Mouse (Mus musculus): ENCODE data around the gene Csnk1d. TPM values are rescaled to one million over a fixed set of nuclear protein-coding genes. Genes with fewer than 3 reads are reported as not detected.

The Csnk1d gene
- polyA plus RNA-seq, 1 experiment from 2014 or later: 67.1 TPM

DNA sequence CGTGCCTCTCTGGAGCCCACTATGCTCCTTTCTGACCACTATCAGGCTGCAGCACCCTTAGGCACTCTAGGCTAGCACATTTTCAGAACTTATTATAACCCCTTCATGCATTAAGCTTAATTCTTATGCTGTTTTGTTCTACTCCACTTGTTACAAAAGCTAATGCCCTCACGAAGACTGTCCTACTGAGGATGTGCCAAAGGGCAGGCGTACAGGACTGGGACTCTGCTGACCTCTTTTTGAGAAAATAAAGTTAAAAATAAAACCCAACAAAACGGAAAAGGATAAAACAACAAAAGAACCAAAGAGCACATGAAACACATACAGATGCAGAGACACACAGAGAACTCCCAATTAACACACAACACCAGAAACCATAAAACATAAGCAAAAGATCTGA, 9.5 kb downstream of the Csnk1d start:
- no peaks in the 10 kb centered on the region for H3K4me1 ChIP-seq (ENCODE audit: control insufficient read depth, insufficient read depth, low read length)
- peaks cover 26% of the 10 kb centered on the region for H3K36me3 ChIP-seq (ENCODE audit: control insufficient read depth, insufficient read depth, low read length)
- H3K27ac ChIP-seq (replicated peaks; ENCODE audit: low read depth, low read length): no peak overlapping the region
- no peaks in the 10 kb centered on the region for H3K27me3 ChIP-seq (ENCODE audit: control insufficient read depth, insufficient read depth, low read length)
- no peak overlapping the region for H3K4me2 ChIP-seq (ENCODE audit: low read depth, severe bottlenecking)
- no peak overlapping the region for H3K4me3 ChIP-seq (ENCODE audit: low read depth, low read length)
- 88% methylated on average over 4 of the region's 4 CpGs for WGBS
- no peak overlapping the region for H3K9ac ChIP-seq (ENCODE audit: low read length)
- ATAC-seq (ENCODE audit: insufficient number of reproducible peaks, low FRiP score, low TSS enrichment, low read depth) (no peak), DNase-seq (ENCODE audit: low spot score) (no peak)
- no peaks in the 10 kb centered on the region for H3K9me3 ChIP-seq (ENCODE audit: control insufficient read depth, low read length)

DNA sequence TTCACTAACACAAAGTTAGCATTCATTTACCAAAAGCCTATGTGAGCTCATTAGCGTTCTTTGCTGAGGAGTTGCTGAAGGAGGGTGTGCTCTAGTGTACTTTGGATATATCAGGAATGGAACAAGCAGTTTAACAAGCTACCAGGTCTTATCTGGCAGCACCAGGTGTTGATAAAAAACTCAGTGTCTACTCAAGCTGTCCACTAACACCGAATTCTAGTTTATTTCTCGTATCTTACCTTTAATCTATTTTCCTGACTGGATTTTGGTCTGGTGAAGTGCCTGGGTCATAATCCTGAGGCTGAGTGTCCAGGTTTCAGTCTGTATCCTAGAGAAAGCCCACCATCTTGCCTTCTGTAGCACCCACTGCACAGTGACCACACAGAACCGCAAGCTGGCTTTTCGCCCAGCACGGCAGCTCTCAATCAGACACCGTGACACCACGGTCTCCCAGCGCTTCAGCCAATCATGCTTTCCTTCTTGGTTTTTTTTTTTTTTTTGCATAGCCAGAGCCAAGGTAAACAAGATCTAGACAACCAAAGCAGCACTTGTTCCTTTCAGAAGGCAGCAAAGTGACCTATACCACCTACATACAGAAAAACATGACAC, 10.6 kb downstream of the Csnk1d start:
- no peaks in the 10 kb centered on the region for H3K9me3 ChIP-seq (ENCODE audit: control insufficient read depth, low read length)
- no peak overlapping the region for H3K4me3 ChIP-seq (ENCODE audit: low read depth, low read length)
- ATAC-seq (ENCODE audit: insufficient number of reproducible peaks, low FRiP score, low TSS enrichment, low read depth) (no peak), DNase-seq (ENCODE audit: low spot score) (no peak)
- no peak overlapping the region for H3K4me2 ChIP-seq (ENCODE audit: low read depth, severe bottlenecking)
- H3K9ac ChIP-seq (ENCODE audit: low read length): no peak overlapping the region
- H3K36me3 ChIP-seq (ENCODE audit: control insufficient read depth, insufficient read depth, low read length): peaks cover 21% of the 10 kb centered on the region
- H3K27me3 ChIP-seq (ENCODE audit: control insufficient read depth, insufficient read depth, low read length): no peaks in the 10 kb centered on the region
- H3K27ac ChIP-seq (replicated peaks; ENCODE audit: low read depth, low read length): no peak overlapping the region
- WGBS: 95% methylated on average over 9 of the region's 9 CpGs
- H3K4me1 ChIP-seq (ENCODE audit: control insufficient read depth, insufficient read depth, low read length): no peaks in the 10 kb centered on the region

DNA sequence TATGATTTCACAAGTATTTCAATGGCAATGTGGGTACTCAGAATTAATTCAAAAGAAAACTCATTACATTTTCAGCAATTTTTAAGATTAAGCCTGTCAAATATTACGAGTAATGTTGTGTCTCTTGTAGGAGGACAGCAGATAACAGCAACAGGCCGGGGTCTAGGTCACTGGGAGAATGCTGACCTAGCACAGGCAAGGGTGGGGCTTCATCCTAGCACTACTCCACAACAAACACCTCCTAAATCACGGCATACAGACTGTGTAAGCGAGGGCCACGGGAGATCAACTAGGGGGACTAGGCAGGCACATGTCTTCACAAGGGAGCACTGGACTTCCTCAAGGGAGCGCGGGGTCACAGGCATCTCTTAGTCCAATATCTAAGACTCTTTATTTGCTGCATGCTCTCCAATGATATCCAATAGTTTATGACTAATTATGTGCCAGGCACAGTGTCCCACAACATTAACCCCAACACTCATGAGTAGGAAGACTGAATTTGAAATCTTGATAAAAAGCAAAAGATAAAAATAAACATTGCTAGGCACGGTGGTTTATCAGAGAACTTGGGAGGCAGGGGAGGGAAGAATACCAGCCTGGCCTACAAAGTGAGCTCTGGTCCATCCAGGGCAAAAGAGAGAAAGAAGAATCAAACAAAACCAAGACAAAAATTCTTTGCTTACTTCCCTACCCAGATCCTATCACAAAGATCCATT, 11.3 kb downstream of the Csnk1d start:
- DNase-seq (ENCODE audit: low spot score) (no peak), ATAC-seq (ENCODE audit: insufficient number of reproducible peaks, low FRiP score, low TSS enrichment, low read depth) (no peak)
- Histone ChIP-seq H3K36me3 (ENCODE audit: control insufficient read depth, insufficient read depth, low read length) (peaks cover 25% of the 10 kb centered on the region), H3K9ac (ENCODE audit: low read length) (no peak overlapping the region), H3K9me3 (ENCODE audit: control insufficient read depth, low read length) (no peaks in the 10 kb centered on the region), H3K27ac (replicated peaks; ENCODE audit: low read depth, low read length) (no peak overlapping the region), H3K4me3 (ENCODE audit: low read depth, low read length) (no peak overlapping the region), H3K4me2 (ENCODE audit: low read depth, severe bottlenecking) (no peak overlapping the region), H3K27me3 (ENCODE audit: control insufficient read depth, insufficient read depth, low read length) (no peaks in the 10 kb centered on the region), H3K4me1 (ENCODE audit: control insufficient read depth, insufficient read depth, low read length) (no peaks in the 10 kb centered on the region)
- WGBS: 85% methylated on average over 8 of the region's 8 CpGs

DNA sequence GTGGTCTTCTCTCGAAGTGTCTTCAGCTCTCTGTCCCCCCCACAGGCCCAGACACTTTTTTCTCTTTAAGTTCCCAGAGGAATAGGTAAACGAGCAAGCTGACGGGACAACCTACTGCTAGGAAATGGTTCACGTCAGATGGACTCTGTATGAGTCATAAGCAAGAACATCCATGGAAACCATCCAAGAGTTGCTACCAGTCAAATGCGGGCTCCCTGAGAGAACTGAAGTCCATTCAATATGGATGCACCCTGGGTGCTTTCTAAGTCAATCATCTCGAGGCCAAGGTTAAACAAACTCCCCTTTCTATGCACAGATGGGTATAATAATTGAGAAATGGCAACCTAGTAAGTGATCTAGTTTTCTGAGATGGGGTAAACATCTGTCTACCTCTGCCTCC, 17.8 kb downstream of the Csnk1d start:
- Histone ChIP-seq H3K36me3 (ENCODE audit: control insufficient read depth, insufficient read depth, low read length) (peaks cover 45% of the 10 kb centered on the region), H3K4me2 (ENCODE audit: low read depth, severe bottlenecking) (no peak overlapping the region), H3K9ac (ENCODE audit: low read length) (no peak overlapping the region), H3K4me3 (ENCODE audit: low read depth, low read length) (no peak overlapping the region), H3K27me3 (ENCODE audit: control insufficient read depth, insufficient read depth, low read length) (no peaks in the 10 kb centered on the region), H3K9me3 (ENCODE audit: control insufficient read depth, low read length) (no peaks in the 10 kb centered on the region), H3K4me1 (ENCODE audit: control insufficient read depth, insufficient read depth, low read length) (no peaks in the 10 kb centered on the region), H3K27ac (replicated peaks; ENCODE audit: low read depth, low read length) (no peak overlapping the region)
- DNase-seq (ENCODE audit: low spot score): no peak
- 87% methylated on average over 6 of the region's 6 CpGs for WGBS
- ATAC-seq (ENCODE audit: insufficient number of reproducible peaks, low FRiP score, low TSS enrichment, low read depth): no peak

DNA sequence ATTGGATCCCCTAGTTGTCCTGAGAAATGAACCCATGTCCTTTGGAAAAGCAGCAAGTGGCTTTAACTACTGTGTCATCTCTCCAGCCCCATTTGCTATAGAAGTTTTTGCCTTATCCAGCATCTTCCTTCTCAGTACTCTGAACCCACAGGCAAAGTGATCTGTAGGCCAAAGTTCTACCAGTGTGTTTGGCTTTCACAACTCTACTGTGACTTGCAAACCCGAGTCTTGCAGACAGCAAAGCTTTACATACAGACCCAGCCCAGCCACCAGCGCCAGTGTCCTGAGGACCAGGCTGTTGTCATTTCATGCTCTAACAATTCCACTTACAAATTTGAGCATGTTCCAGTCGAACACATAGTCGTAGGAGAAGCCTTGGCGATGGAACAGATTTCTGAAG, 19.9 kb downstream of the Csnk1d start:
- no peak for ATAC-seq (ENCODE audit: insufficient number of reproducible peaks, low FRiP score, low TSS enrichment, low read depth)

DNA sequence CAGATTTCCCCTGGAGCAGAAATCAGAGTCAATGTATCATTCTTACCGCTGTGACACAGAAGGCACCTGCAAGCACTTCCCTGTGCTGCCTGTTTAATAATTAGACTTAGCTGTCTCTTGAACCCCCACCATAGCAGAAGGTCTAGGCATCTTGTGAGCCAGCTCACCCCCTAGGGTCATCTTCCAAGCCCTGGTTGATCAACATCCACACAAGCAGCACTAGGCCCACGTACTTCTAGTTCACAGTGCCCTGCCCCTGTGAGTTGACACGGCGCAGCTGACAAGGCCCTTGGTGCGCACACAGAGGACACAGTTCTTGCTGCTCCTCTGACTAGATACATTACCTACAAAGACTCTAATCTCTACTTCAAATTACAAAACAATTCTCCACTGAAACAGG, 21.4 kb downstream of the Csnk1d start:
- H3K4me2 ChIP-seq (ENCODE audit: low read depth, severe bottlenecking): no peak overlapping the region
- H3K9ac ChIP-seq (ENCODE audit: low read length): no peak overlapping the region
- H3K4me1 ChIP-seq (ENCODE audit: control insufficient read depth, insufficient read depth, low read length): no peaks in the 10 kb centered on the region
- H3K4me3 ChIP-seq (ENCODE audit: low read depth, low read length): no peak overlapping the region
- ATAC-seq (ENCODE audit: insufficient number of reproducible peaks, low FRiP score, low TSS enrichment, low read depth) (no peak), DNase-seq (ENCODE audit: low spot score) (no peak)
- H3K27me3 ChIP-seq (ENCODE audit: control insufficient read depth, insufficient read depth, low read length): no peaks in the 10 kb centered on the region
- peaks cover 67% of the 10 kb centered on the region for H3K36me3 ChIP-seq (ENCODE audit: control insufficient read depth, insufficient read depth, low read length)
- no peaks in the 10 kb centered on the region for H3K9me3 ChIP-seq (ENCODE audit: control insufficient read depth, low read length)
- H3K27ac ChIP-seq (replicated peaks; ENCODE audit: low read depth, low read length): no peak overlapping the region
- WGBS: 92% methylated on average over 5 of the region's 5 CpGs

More for the DNA sequence above, 19.9 kb downstream of the Csnk1d start:
- no peaks in the 10 kb centered on the region for H3K9me3 ChIP-seq (ENCODE audit: control insufficient read depth, low read length)
- 94% methylated on average over 5 of the region's 5 CpGs for WGBS
- H3K27me3 ChIP-seq (ENCODE audit: control insufficient read depth, insufficient read depth, low read length): no peaks in the 10 kb centered on the region
- no peaks in the 10 kb centered on the region for H3K4me1 ChIP-seq (ENCODE audit: control insufficient read depth, insufficient read depth, low read length)
- no peak overlapping the region for H3K27ac ChIP-seq (replicated peaks; ENCODE audit: low read depth, low read length)
- no peak overlapping the region for H3K4me3 ChIP-seq (ENCODE audit: low read depth, low read length)
- no peak overlapping the region for H3K4me2 ChIP-seq (ENCODE audit: low read depth, severe bottlenecking)
- H3K9ac ChIP-seq (ENCODE audit: low read length): no peak overlapping the region
- no peak for DNase-seq (ENCODE audit: low spot score)
- H3K36me3 ChIP-seq (ENCODE audit: control insufficient read depth, insufficient read depth, low read length): peaks cover 59% of the 10 kb centered on the region

DNA sequence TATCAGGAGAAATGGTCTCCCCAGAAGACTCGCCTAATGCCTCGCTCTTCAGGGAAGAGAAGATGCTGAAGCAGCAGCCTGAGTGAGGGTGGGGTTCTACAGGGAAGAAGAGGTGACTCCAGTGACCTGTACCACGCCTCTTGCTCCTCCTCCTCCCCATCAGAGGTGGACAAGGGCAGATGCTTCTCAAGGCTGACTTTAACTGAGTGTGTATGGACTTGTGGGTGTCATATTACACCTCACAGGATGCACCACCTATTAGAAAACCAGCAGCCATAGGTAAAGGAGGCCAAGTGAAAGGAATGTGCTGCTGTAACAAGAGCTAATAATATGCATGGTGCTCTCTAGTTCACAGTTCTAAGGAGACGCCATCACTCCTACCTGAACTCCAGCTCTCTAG, 25.5 kb downstream of the Csnk1d start:
- Histone ChIP-seq H3K4me3 (ENCODE audit: low read depth, low read length) (no peak overlapping the region), H3K9me3 (ENCODE audit: control insufficient read depth, low read length) (no peaks in the 10 kb centered on the region), H3K27me3 (ENCODE audit: control insufficient read depth, insufficient read depth, low read length) (no peaks in the 10 kb centered on the region), H3K36me3 (ENCODE audit: control insufficient read depth, insufficient read depth, low read length) (peaks cover 60% of the 10 kb centered on the region), H3K4me2 (ENCODE audit: low read depth, severe bottlenecking) (no peak overlapping the region), H3K9ac (ENCODE audit: low read length) (no peak overlapping the region), H3K27ac (replicated peaks; ENCODE audit: low read depth, low read length) (no peak overlapping the region), H3K4me1 (ENCODE audit: control insufficient read depth, insufficient read depth, low read length) (no peaks in the 10 kb centered on the region)
- no peak for DNase-seq (ENCODE audit: low spot score)
- ATAC-seq (ENCODE audit: insufficient number of reproducible peaks, low FRiP score, low TSS enrichment, low read depth): no peak
- 82% methylated on average over 4 of the region's 4 CpGs for WGBS

DNA sequence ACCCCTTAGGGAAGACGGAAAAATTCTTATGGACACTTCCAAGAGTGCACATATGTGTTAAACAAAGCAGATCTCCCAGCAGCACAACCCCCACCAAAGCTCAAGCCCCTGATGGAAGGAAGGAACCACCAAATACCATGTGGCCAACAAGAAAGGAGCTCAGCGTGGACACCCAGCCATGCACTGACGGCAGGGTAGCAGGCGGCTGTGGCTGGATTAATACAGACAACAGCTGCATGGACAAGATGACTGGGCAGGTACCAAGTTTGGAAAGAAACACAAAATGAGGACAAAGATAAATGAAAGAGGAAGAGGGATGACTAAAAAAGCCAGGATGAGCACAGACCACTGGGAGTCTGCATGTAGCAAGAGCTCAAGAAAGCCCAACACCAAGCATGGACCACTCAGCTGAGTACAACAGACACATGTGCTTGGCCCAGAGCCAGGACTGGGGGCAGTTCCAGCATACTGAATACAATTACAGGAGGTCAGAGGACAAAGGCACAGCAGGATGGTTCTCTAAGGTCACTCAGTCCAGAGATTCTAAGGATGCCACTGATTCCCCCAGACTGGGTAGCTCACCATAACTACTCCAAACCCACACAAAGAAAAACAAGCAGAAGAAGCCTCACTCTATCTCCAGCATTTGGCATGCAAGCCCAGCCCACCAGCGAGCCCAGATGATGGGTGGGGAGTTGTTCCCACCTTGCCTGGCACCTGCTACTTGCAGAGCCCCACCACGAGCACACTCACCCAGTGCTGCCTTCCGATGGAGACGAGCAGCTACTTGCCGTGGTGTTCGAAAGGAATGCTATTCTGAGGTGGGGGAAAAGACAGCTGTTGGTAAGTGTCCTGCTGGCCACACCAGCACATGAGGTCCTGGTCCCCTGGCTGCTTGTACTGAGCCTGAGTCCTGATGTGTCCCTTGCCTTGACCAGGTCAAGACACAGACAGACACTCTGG, 26.7 kb downstream of the Csnk1d start:
- H3K9me3 ChIP-seq (ENCODE audit: control insufficient read depth, low read length): no peaks in the 10 kb centered on the region
- no peak overlapping the region for H3K9ac ChIP-seq (ENCODE audit: low read length)
- no peak for ATAC-seq (ENCODE audit: insufficient number of reproducible peaks, low FRiP score, low TSS enrichment, low read depth)
- peaks cover 56% of the 10 kb centered on the region for H3K36me3 ChIP-seq (ENCODE audit: control insufficient read depth, insufficient read depth, low read length)
- H3K4me3 ChIP-seq (ENCODE audit: low read depth, low read length): no peak overlapping the region
- WGBS: 87% methylated on average over 10 of the region's 10 CpGs
- no peak overlapping the region for H3K4me2 ChIP-seq (ENCODE audit: low read depth, severe bottlenecking)
- H3K27ac ChIP-seq (replicated peaks; ENCODE audit: low read depth, low read length): no peak overlapping the region
- no peak for DNase-seq (ENCODE audit: low spot score)
- H3K4me1 ChIP-seq (ENCODE audit: control insufficient read depth, insufficient read depth, low read length): no peaks in the 10 kb centered on the region
- H3K27me3 ChIP-seq (ENCODE audit: control insufficient read depth, insufficient read depth, low read length): no peaks in the 10 kb centered on the region
